ENCODE assay signal across 8 mouse cellular contexts in the genomic region with DNA sequence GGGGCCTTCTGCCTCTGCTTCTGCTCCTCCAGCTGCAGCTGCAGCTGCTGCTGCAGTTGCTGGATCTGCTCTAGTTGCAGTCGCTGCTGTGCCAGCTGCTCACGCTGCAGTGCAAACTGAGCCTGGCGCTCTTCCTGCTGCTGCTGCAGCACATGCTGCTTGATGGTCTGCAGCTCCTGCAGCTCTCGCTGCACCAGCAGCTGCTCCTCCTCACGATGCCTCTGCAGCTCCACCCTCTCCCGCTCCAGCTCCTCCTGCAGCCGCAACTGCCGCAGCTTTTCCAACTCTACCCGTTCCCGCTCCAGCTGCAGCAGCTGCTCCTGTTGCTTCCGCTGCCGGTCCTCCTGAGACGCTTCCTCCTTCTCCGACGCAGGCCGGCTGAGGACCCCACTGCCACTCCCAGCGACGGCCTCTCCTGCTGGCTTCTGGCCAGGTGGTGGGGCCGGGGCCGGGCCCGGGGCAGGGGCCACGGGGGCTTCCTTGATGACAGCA. TPM values are rescaled to one million over a fixed set of nuclear protein-coding genes. Genes with fewer than 3 reads are reported as not detected.
DNase-seq lines count a peak whose midpoint lies in the region; ATAC-seq and TF ChIP-seq lines count a peak whose summit lies in the region.

No protein-coding gene starts in this region.

- no peak for ATAC-seq in embryonic facial prominence, embryonic 15.5 days (ENCODE audit: insufficient number of reproducible peaks, low FRiP score, low TSS enrichment, low read depth)
- ATAC-seq in limb, embryonic 11.5 days (ENCODE audit: insufficient number of reproducible peaks, low FRiP score, low TSS enrichment, low read depth): no peak
- ATAC-seq in monocyte, adult 5-6 weeks (replicated peaks; ENCODE audit: insufficient number of reproducible peaks, low FRiP score, low TSS enrichment, poor library complexity, severe bottlenecking): no peak

- H3K4me2 ChIP-seq in embryonic facial prominence, embryonic 15.5 days (replicated peaks): peak overlapping the region; percentile 53
- peak overlapping the region; percentile 56 for H3K4me2 ChIP-seq in limb, embryonic 11.5 days (ENCODE audit: low read depth, severe bottlenecking)

- H3K4me1 ChIP-seq in embryonic facial prominence, embryonic 15.5 days: peaks cover 26% of the 10 kb centered on the region
- peaks cover 10% of the 10 kb centered on the region for H3K4me1 ChIP-seq in limb, embryonic 11.5 days (ENCODE audit: control insufficient read depth, insufficient read depth, low read length)

- DNase-seq in layer of hippocampus, adult 2 months (ENCODE audit: low spot score in 2 of 2): no peak
- no peak for DNase-seq in layer of hippocampus, adult 9-10 months (ENCODE audit: low spot score)
- peak; percentile 63 for DNase-seq in limb, embryonic 11.5 days (ENCODE audit: low spot score)
- DNase-seq in neural tube, embryonic 10.5 days (ENCODE audit: extremely low spot score, low spot score): peak; percentile 33
- no peak for DNase-seq in Muller cell, postnatal 12 days (ENCODE audit: inconsistent ontology term)
- no peak for DNase-seq in spleen, adult 18-20 months

- H3K27ac ChIP-seq in layer of hippocampus, adult 2 months: peak overlapping the region; percentile 57
- H3K27ac ChIP-seq in embryonic facial prominence, embryonic 15.5 days (replicated peaks): no peak overlapping the region; the same call in 1 of the 2 replicates
- no peak overlapping the region for H3K27ac ChIP-seq in limb, embryonic 11.5 days (replicated peaks; ENCODE audit: low read depth, low read length)

- no peak for TF ChIP-seq CTCF in layer of hippocampus, adult 2 months (conservative IDR thresholded peaks at IDR 0.05)

- H3K27me3 ChIP-seq in embryonic facial prominence, embryonic 15.5 days: peaks cover 4% of the 10 kb centered on the region; the same call in 1 of the 2 replicates
- peaks cover 7% of the 10 kb centered on the region for H3K27me3 ChIP-seq in limb, embryonic 11.5 days (ENCODE audit: control insufficient read depth, insufficient read depth, low read length)

- H3K4me3 ChIP-seq in layer of hippocampus, adult 2 months: no peak overlapping the region; the same call in 1 of the 2 replicates
- H3K4me3 ChIP-seq in embryonic facial prominence, embryonic 15.5 days (replicated peaks): peak overlapping the region; percentile 31
- peak overlapping the region; percentile 28 for H3K4me3 ChIP-seq in limb, embryonic 11.5 days (ENCODE audit: low read depth, low read length)

- H3K36me3 ChIP-seq in embryonic facial prominence, embryonic 15.5 days: no peaks in the 10 kb centered on the region
- H3K36me3 ChIP-seq in limb, embryonic 11.5 days (ENCODE audit: control insufficient read depth, insufficient read depth, low read length): no peaks in the 10 kb centered on the region

- WGBS in embryonic facial prominence, embryonic 15.5 days: 8% methylated on average over 22 of the region's 22 CpGs
- WGBS in limb, embryonic 11.5 days: 10% methylated on average over 22 of the region's 22 CpGs

- no peaks in the 10 kb centered on the region for H3K9me3 ChIP-seq in embryonic facial prominence, embryonic 15.5 days (replicated peaks)
- peaks cover 4% of the 10 kb centered on the region; the same call in 1 of the 2 replicates for H3K9me3 ChIP-seq in limb, embryonic 11.5 days (ENCODE audit: control insufficient read depth, low read length)

- H3K9ac ChIP-seq in embryonic facial prominence, embryonic 15.5 days: peak overlapping the region; percentile 16; the same call in 1 of the 2 replicates
- peak overlapping the region; percentile 62 for H3K9ac ChIP-seq in limb, embryonic 11.5 days (ENCODE audit: low read length)

RNA-seq across cellular contexts. Expression of a gene that starts 16.7 kb away (rescaled TPM):
- total RNA-seq in layer of hippocampus, adult 2 months (2021): 10 to 100 TPM; 35.3 to 37.0 TPM
- 48.3 and 51.2 TPM in 2 replicates for polyA plus RNA-seq in embryonic facial prominence, embryonic 15.5 days (2015; fragmentation: Nextera tagmentation; extraction: Ambion mirVana)
- polyA plus RNA-seq in limb, embryonic 11.5 days (2014; fragmentation: Nextera tagmentation; extraction: Ambion mirVana): 56.3 and 63.4 TPM in 2 replicates
- 63.3 to 124 TPM (median 97.2 TPM) in 3 replicates for total RNA-seq in monocyte, adult 5-6 weeks (2017)

RNA-seq across cellular contexts. Expression of a gene that starts 28.0 kb away (rescaled TPM):
- 100 to 1,000 TPM in 1 of 2 experiments, 10 to 100 TPM in 1; 95.7 to 111 TPM for total RNA-seq in layer of hippocampus, adult 2 months (2021)
- polyA plus RNA-seq in embryonic facial prominence, embryonic 15.5 days (2015; fragmentation: Nextera tagmentation; extraction: Ambion mirVana): 28.7 and 34.9 TPM in 2 replicates
- 26.4 and 29.9 TPM in 2 replicates for polyA plus RNA-seq in limb, embryonic 11.5 days (2014; fragmentation: Nextera tagmentation; extraction: Ambion mirVana)
- 21.5 to 53.5 TPM (median 30.5 TPM) in 3 replicates for total RNA-seq in monocyte, adult 5-6 weeks (2017)

RNA-seq across cellular contexts. Expression of a gene that starts 30.9 kb away (rescaled TPM):
- total RNA-seq in layer of hippocampus, adult 2 months (2021): not detected
- polyA plus RNA-seq in embryonic facial prominence, embryonic 15.5 days (2015; fragmentation: Nextera tagmentation; extraction: Ambion mirVana): 3.1 and 3.5 TPM in 2 replicates
- 0.37 and 1.3 TPM in 2 replicates for polyA plus RNA-seq in limb, embryonic 11.5 days (2014; fragmentation: Nextera tagmentation; extraction: Ambion mirVana)
- total RNA-seq in monocyte, adult 5-6 weeks (2017): not detected in 3 replicates

RNA-seq across cellular contexts. Expression of a gene that starts 58.2 kb away (rescaled TPM):
- total RNA-seq in layer of hippocampus, adult 2 months (2021): 1 to 10 TPM; 2.0 to 2.6 TPM
- polyA plus RNA-seq in embryonic facial prominence, embryonic 15.5 days (2015; fragmentation: Nextera tagmentation; extraction: Ambion mirVana): 4.0 and 5.0 TPM in 2 replicates
- 1.7 and 1.9 TPM in 2 replicates for polyA plus RNA-seq in limb, embryonic 11.5 days (2014; fragmentation: Nextera tagmentation; extraction: Ambion mirVana)
- 2.5 to 3.5 TPM in 2 of 3 replicates, not detected in the other for total RNA-seq in monocyte, adult 5-6 weeks (2017)

Comparison
In these comparisons a context has a peak if more than half of its experiments do, and no peak if none do; other contexts are left out.
1. DNase-seq: peak in limb, embryonic 11.5 days (single experiment) and neural tube, embryonic 10.5 days (single experiment); none in layer of hippocampus, adult 2 months (0 of 2), layer of hippocampus, adult 9-10 months (single experiment), Muller cell, postnatal 12 days (single experiment) and spleen, adult 18-20 months (0 of 2).